Mouse (Mus musculus): Measurements from ENCODE around the gene Cox7a1. TPM values are rescaled to one million over a fixed set of nuclear protein-coding genes. Genes with fewer than 3 reads are reported as not detected.
"Not testable (repeated sequence)": the region's sequence is repeated elsewhere in the genome, so short reads cannot be mapped to it uniquely, and the experiment has no call there.

Gene Cox7a1
- total and polyA plus RNA-seq, 3 experiments: 1.6 to 15.2 (median 14.0) TPM

DNA sequence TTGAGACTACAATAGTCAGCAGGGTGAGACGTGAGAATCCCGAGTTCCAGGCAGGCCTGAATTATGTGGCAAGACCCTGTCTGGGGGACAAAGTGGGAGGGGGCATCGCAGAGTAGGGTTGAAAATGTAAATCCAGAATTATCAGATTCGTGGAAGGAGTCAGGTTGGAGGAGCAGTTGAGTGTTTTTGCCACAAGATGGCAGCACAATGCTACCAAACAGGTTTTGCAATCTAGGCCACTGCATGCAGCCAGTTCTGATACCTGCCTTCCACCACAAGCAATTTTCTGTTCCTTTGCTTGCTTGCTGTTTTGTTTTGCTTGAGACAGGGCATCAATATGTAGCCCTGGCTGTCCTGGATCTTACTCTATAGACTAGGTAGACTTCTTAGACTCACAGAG, 2.6 kb upstream of the Cox7a1 start (continued):
- TF ChIP-seq SIN3A (IDR thresholded peaks at IDR 0.05; ENCODE audit: low read length) (no peak; the same call in 1 of the 2 replicates), MYC (IDR thresholded peaks at IDR 0.05; ENCODE audit: low read depth, low read length) (peak; percentile 73; the same call in 1 of the 2 replicates), NELFE (IDR thresholded peaks at IDR 0.05; ENCODE audit: low read depth, low read length) (no peak; the same call in 1 of the 2 replicates), MXI1 (IDR thresholded peaks at IDR 0.05; ENCODE audit: low read depth, low read length) (no peak), NRF1 (IDR thresholded peaks at IDR 0.05; ENCODE audit: low read depth, low read length) (no peak)

DNA sequence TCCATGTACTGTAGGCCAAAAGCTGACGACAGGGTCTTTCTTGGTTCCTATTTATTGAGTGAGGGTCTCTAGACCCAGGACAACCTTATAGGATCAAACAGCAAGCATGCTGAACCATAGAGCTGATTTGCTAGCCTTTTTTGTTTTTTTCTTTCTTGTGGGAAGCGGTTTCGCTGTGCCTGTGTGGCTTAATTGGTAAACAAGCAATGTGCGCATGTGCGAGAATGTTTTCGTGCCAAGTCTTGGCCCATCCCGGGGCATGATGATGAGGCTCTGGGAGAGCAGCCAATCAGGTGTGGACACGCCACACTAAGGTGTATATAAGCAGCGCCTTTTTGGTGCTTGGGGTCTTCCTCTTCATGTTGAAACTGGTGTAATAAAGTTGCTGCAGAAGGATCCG, 2.0 kb upstream of the Cox7a1 start:
- DNase-seq (ENCODE audit: extremely low read depth); H3K79me2 ChIP-seq (replicated peaks; ENCODE audit: control insufficient read depth, extremely low read depth, insufficient read depth, poor library complexity, severe bottlenecking); H3K4me2 ChIP-seq (ENCODE audit: insufficient read depth, low read depth, poor library complexity, severe bottlenecking); H3K27me3 ChIP-seq (replicated peaks); H3K9ac ChIP-seq (ENCODE audit: insufficient read depth, low read depth); dilution Hi-C loops (cut with MboI; ENCODE audit: extremely low pct_ligation_motif_present, extremely low pct_unique_long_range_greater_than_20kb, low sequenced_read_pairs); H3K9me3 ChIP-seq (replicated peaks; ENCODE audit: low read length); H3K4me3 ChIP-seq (replicated peaks in 1 of 3; ENCODE audit: low read depth in 2 of 3, low read length in 2 of 3, poor library complexity in 1 of 3); H3K27ac ChIP-seq (ENCODE audit: insufficient read depth, low read depth): not testable (repeated sequence)
- in situ Hi-C loops (cut with MboI; ENCODE audit: low pct_ligation_motif_present, low pct_unique_long_range_greater_than_20kb, low sequenced_read_pairs): loop anchor here (5.0 kb wide), 1 partner anchor 35 kb away; no protein-coding TSS in a partner anchor
- Histone ChIP-seq H3K4me1 (ENCODE audit: control insufficient read depth in 1 of 2, insufficient read depth in 2 of 2) (peaks cover 0 to 15% of the 10 kb centered on the region in 2 experiments; a peak in 3 of 4 replicates), H3K36me3 (replicated peaks in 1 of 2; ENCODE audit: control insufficient read depth in 1 of 2, insufficient read depth in 1 of 2, low read length in 1 of 2) (peaks cover 30 to 45% of the 10 kb centered on the region in 2 experiments)

DNA sequence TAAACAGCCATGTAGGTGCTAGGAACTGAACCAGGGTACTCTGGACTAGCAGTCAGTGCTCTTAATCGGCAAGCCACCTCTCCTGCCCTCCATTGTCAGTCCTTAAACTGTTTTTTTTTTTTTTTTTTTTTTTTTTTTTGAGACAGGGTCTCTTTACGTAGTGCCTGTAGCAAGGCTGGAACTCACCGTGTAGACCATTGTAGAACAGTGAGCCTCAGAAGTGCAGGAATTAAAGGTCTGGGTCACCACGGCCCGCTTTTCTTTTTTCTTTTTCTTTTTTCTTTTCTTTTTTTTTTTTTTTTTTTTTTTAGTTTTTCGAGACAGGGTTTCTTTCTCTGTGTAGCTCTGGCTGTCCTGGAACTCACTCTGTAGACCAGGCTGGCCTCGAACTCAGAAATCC, 755 bp upstream of the Cox7a1 start:
- peaks cover 0 to 15% of the 10 kb centered on the region in 2 experiments; a peak in 3 of 4 replicates for H3K4me1 ChIP-seq (ENCODE audit: control insufficient read depth in 1 of 2, insufficient read depth in 2 of 2)
- DNase-seq (ENCODE audit: extremely low read depth); H3K9me3 ChIP-seq (replicated peaks; ENCODE audit: low read length); H3K79me2 ChIP-seq (replicated peaks; ENCODE audit: control insufficient read depth, extremely low read depth, insufficient read depth, poor library complexity, severe bottlenecking); H3K4me2 ChIP-seq (ENCODE audit: insufficient read depth, low read depth, poor library complexity, severe bottlenecking); H3K9ac ChIP-seq (ENCODE audit: insufficient read depth, low read depth); H3K27me3 ChIP-seq (replicated peaks); dilution Hi-C loops (cut with MboI; ENCODE audit: extremely low pct_ligation_motif_present, extremely low pct_unique_long_range_greater_than_20kb, low sequenced_read_pairs); H3K4me3 ChIP-seq (replicated peaks in 1 of 3; ENCODE audit: low read depth in 2 of 3, low read length in 2 of 3, poor library complexity in 1 of 3); H3K27ac ChIP-seq (ENCODE audit: insufficient read depth, low read depth): not testable (repeated sequence)
- TF ChIP-seq ZNF384 (IDR thresholded peaks at IDR 0.05; ENCODE audit: low read depth, low read length): peak; percentile 64; the same call in 1 of the 2 replicates
- in situ Hi-C loops (cut with MboI; ENCODE audit: low pct_ligation_motif_present, low pct_unique_long_range_greater_than_20kb, low sequenced_read_pairs): loop anchor here (5.0 kb wide), 1 partner anchor 34 kb away; no protein-coding TSS in a partner anchor
- H3K36me3 ChIP-seq (replicated peaks in 1 of 2; ENCODE audit: control insufficient read depth in 1 of 2, insufficient read depth in 1 of 2, low read length in 1 of 2): peaks cover 35 to 49% of the 10 kb centered on the region in 2 experiments

DNA sequence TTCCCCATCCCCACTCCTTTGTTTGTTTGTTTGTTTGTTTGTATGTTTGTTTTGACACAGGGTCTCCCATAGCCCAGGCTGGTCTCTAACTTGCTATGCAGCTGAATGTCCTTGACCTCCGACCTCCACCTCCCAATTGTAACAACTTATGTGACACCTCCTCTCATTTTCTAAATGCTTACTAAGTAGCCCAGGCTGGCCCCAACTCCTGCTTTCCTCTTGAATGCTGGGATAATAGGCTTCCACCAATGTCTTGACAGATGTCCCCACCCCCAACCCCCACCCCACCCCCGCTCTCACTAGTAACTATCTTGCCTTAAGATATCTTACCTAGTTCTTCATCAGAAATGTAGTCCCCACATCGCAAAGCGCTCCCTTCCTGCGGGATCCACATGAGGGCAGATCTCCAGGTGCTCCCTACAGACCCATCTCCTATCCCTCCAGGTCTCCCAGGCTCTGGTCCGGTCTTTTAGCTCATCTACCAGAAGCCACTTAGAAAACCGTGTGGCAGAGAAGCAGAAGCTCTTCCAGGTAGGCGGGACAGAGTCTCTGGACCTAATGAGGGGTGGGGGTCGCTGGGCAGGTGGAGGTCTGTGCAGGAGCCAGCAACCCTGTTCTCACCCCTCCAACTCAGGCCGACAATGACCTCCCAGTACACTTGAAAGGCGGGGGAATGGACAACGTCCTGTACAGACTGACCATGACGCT, 851 bp downstream of the Cox7a1 start:
- no peak for DNase-seq (ENCODE audit: extremely low read depth)
- Histone ChIP-seq H3K27me3 (replicated peaks) (no peaks in the 10 kb centered on the region), H3K9ac (ENCODE audit: insufficient read depth, low read depth) (no peak overlapping the region), H3K9me3 (replicated peaks; ENCODE audit: low read length) (no peaks in the 10 kb centered on the region), H3K27ac (ENCODE audit: insufficient read depth, low read depth) (no peak overlapping the region), H3K79me2 (replicated peaks; ENCODE audit: control insufficient read depth, extremely low read depth, insufficient read depth, poor library complexity, severe bottlenecking) (no peaks in the 10 kb centered on the region), H3K4me1 (ENCODE audit: control insufficient read depth in 1 of 2, insufficient read depth in 2 of 2) (peaks cover 0 to 15% of the 10 kb centered on the region in 2 experiments; a peak in 3 of 4 replicates), H3K36me3 (replicated peaks in 1 of 2; ENCODE audit: control insufficient read depth in 1 of 2, insufficient read depth in 1 of 2, low read length in 1 of 2) (peaks cover 39 to 54% of the 10 kb centered on the region in 2 experiments), H3K4me2 (ENCODE audit: insufficient read depth, low read depth, poor library complexity, severe bottlenecking) (no peak overlapping the region), H3K4me3 (replicated peaks in 1 of 3; ENCODE audit: low read depth in 2 of 3, low read length in 2 of 3, poor library complexity in 1 of 3) (no peak overlapping the region)
- TF ChIP-seq IRF4 (IDR thresholded peaks at IDR 0.05; ENCODE audit: low read depth, low read length) (no peak), ZNF384 (IDR thresholded peaks at IDR 0.05; ENCODE audit: low read depth, low read length) (no peak), RCOR1 (conservative IDR thresholded peaks at IDR 0.05; ENCODE audit: low read depth, low read length) (no peak), BHLHE40 (IDR thresholded peaks at IDR 0.05; ENCODE audit: low read depth, low read length) (no peak), ETS1 (conservative IDR thresholded peaks at IDR 0.05; ENCODE audit: low read depth, low read length) (no peak), USF1 (IDR thresholded peaks at IDR 0.05; ENCODE audit: low read depth, low read length) (no peak), E2F4 (IDR thresholded peaks at IDR 0.05; ENCODE audit: insufficient replicate concordance, low read depth, low read length) (no peak), MAFK (IDR thresholded peaks at IDR 0.05; ENCODE audit: insufficient replicate concordance, low read length) (no peak)
- dilution Hi-C loops (cut with MboI; ENCODE audit: extremely low pct_ligation_motif_present, extremely low pct_unique_long_range_greater_than_20kb, low sequenced_read_pairs) (no loop called here), in situ Hi-C loops (cut with MboI; ENCODE audit: low pct_ligation_motif_present, low pct_unique_long_range_greater_than_20kb, low sequenced_read_pairs) (loop anchor here (5.0 kb wide), 1 partner anchor 33 kb away; no protein-coding TSS in a partner anchor)
